Mouse (Mus musculus) MN1 (cell line): ENCODE results near the gene Srd5a1.

Source experiments
- DNase-seq: peaks from one replicate; pipeline ENCODE4 v3.0.0-alpha.2; 2016; ENCODE audit warnings: low spot score

Gene Srd5a1

GRCm38 (mm10) chr13:69541776-69542175, 69.5 kb downstream of the Srd5a1 start:
- DNase-seq, result no peak

- no peak for DNase-seq
Measured at GRCm38 (mm10) chr13:69541209-69541608, 70.0 kb downstream of the Srd5a1 start.

GRCm38 (mm10) chr13:69538327-69538726, 72.9 kb downstream of the Srd5a1 start:
- DNase-seq, result peak; percentile 70

- peak; percentile 82 for DNase-seq
Measured at GRCm38 (mm10) chr13:69537366-69537765, 73.9 kb downstream of the Srd5a1 start.

- no peak for DNase-seq
Measured at GRCm38 (mm10) chr13:69536021-69536420, 75.2 kb downstream of the Srd5a1 start.

GRCm38 (mm10) chr13:69534654-69535551, 76.3 kb downstream of the Srd5a1 start:
- peak; percentile 99 for DNase-seq

- DNase-seq, result no peak
Measured at GRCm38 (mm10) chr13:69534334-69534653, 76.9 kb downstream of the Srd5a1 start, which contains the start of gene Tent4a. Gene Tent4a (minus strand): TSS chr13:69534617.

- DNase-seq, result peak; percentile 59
Measured at GRCm38 (mm10) chr13:69533405-69534333, 77.6 kb downstream of the Srd5a1 start, which contains the start of gene Nsun2. Gene Nsun2 (plus strand): TSS chr13:69533746.

GRCm38 (mm10) chr13:69532893-69533404, 78.3 kb downstream of the Srd5a1 start:
- DNase-seq, result no peak

- no peak for DNase-seq
Measured at GRCm38 (mm10) chr13:69532101-69532892, 78.9 kb downstream of the Srd5a1 start.

GRCm38 (mm10) chr13:69531431-69531830, 79.8 kb downstream of the Srd5a1 start:
- no peak for DNase-seq

- no peak for DNase-seq
Measured at GRCm38 (mm10) chr13:69530951-69531350, 80.3 kb downstream of the Srd5a1 start.

- DNase-seq, result no peak
Measured at GRCm38 (mm10) chr13:69530156-69530555, 81.1 kb downstream of the Srd5a1 start.

GRCm38 (mm10) chr13:69528531-69528930, 82.7 kb downstream of the Srd5a1 start:
- DNase-seq, result no peak

- no peak for DNase-seq
Measured at GRCm38 (mm10) chr13:69525867-69526266, 85.4 kb downstream of the Srd5a1 start.

- no peak for DNase-seq
Measured at GRCm38 (mm10) chr13:69524158-69524530, 87.1 kb downstream of the Srd5a1 start.
